Mouse (Mus musculus): ENCODE data around the gene Arhgef18.

Gene Arhgef18

DNA sequence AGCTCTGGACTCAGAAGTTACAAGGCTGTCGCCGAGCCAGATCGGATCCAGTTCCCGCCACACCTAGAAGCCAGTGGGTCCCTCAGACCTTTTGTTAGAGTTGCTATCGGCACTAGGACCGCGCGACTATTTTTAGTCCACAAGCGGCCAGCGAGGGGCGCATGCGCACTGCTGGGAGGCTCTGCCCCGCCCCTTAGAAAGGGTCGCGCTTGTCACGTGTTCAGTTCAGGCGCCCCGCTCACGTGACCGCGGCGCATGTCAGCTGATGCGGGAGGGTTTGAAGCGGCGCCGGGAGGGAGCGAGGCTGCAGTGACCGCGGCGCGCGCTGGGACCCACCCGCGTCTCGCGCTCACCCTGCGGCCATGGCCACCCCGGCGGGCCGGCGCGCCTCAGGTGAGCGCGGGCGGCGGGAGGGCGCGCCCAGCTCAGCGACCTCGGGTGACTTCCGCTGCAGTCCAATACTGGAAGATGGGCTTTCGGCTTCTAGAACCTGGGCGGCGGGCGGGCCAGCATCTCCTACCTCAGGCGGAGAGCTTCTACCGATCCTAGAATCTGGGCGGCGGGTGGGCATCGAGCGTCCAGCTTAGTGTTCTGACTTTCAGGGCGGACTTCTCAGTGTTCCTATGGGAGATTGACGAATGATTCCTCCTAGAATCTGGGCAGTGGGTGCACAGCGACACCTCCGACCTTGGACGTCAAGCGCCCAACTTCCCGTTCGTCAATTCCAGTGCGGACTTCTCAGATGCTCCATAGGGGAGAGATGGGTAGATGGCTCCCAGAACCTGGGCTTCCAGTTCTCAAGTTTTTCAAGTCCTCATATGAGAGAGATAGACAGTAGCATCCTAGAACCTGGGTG is 107.7 kb downstream of the Arhgef18 start, which contains the start of gene Mcoln1:
Gene Mcoln1, plus strand, starts transcription at position 223 of the 856 bp plus-strand sequence.
- peak; percentile 94 for DNase-seq (ENCODE audit: low read depth, low spot score)

- DNase-seq (ENCODE audit: low read depth, low spot score) = no peak
Measured at GRCm38 (mm10) chr8:3502217-3502616, 109.4 kb downstream of the Arhgef18 start.
